Mouse (Mus musculus): Measurements from ENCODE around the gene Zfp607b. TPM values are rescaled to one million over a fixed set of nuclear protein-coding genes. Genes with fewer than 3 reads are reported as not detected.

Zfp607b gene
- polyA plus RNA-seq, 1 experiment from 2014 or later: 2.1 TPM

GRCm38 (mm10) chr7:27696711-27697110 lies 7.6 kb downstream of the Zfp607b start:
- 48% methylated on average over 3 of the region's 3 CpGs for WGBS
- no peaks in the 10 kb centered on the region for H3K36me3 ChIP-seq (ENCODE audit: control insufficient read depth, insufficient read depth, low read length)

DNA sequence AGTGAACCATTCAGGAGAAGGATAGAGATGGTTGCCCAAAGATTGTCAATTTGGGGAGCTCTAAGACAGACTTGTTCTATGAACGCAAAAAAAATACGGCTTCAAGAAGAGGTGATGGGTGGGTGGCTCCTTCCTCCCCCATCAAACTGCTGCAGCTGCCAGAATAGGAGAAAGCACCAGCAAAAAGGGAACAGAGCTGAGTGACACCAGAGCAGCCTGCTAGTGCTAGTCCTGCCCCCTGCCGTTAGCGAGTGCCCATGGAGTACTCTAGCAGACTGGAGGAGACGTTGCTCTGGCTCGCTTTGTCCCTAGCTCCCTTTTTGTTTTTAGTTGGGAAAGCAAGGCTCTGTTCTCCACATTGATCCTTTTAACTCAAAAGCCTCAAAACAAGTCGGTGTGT lies 21.3 kb downstream of the Zfp607b start:
- no peak for ATAC-seq
- no peaks in the 10 kb centered on the region for H3K4me1 ChIP-seq (ENCODE audit: control insufficient read depth, insufficient read depth, low read length)
- no peaks in the 10 kb centered on the region for H3K36me3 ChIP-seq (ENCODE audit: control insufficient read depth, insufficient read depth, low read length)
- H3K4me2 ChIP-seq (ENCODE audit: low read depth, low read length): no peak overlapping the region
- no peak overlapping the region for H3K27ac ChIP-seq (ENCODE audit: low read length)
- no peak overlapping the region for H3K4me3 ChIP-seq (ENCODE audit: low read length)
- H3K9me3 ChIP-seq (ENCODE audit: control insufficient read depth, low read length): peaks cover 3% of the 10 kb centered on the region; the same call in 1 of the 2 replicates
- 82% methylated on average over 7 of the region's 7 CpGs for WGBS
- no peak overlapping the region for H3K9ac ChIP-seq (ENCODE audit: low read depth, low read length)
- no peaks in the 10 kb centered on the region for H3K27me3 ChIP-seq (replicated peaks; ENCODE audit: control insufficient read depth, insufficient read depth, low read length)

More at GRCm38 (mm10) chr7:27696711-27697110, 7.6 kb downstream of the Zfp607b start:
- Histone ChIP-seq H3K9me3 (ENCODE audit: control insufficient read depth, low read length) (no peaks in the 10 kb centered on the region), H3K4me2 (ENCODE audit: low read depth, low read length) (no peak overlapping the region), H3K27ac (ENCODE audit: low read length) (no peak overlapping the region), H3K27me3 (replicated peaks; ENCODE audit: control insufficient read depth, insufficient read depth, low read length) (no peaks in the 10 kb centered on the region), H3K4me3 (ENCODE audit: low read length) (no peak overlapping the region), H3K4me1 (ENCODE audit: control insufficient read depth, insufficient read depth, low read length) (no peaks in the 10 kb centered on the region), H3K9ac (ENCODE audit: low read depth, low read length) (no peak overlapping the region)
- no peak for ATAC-seq

DNA sequence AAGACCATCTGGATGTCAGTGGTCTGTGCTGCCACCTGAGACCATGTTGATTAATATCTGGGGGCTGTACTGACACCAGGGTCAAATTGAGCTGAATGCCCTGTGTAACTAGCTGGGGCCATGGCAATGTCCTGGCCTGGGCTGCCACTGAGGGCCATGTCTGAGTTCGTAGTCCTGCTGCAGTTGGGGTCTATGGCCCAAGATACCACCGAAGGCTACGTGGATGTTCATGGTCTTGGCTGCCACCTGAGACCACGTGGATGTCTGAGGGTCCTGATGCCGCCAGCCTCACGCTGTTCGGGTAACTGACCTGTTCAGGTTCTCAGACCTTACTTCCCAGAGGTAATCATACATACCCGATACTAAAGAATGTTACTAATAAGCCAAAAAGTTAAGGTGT lies 32.8 kb downstream of the Zfp607b start:
- H3K27ac ChIP-seq (ENCODE audit: low read length): no peak overlapping the region
- no peaks in the 10 kb centered on the region for H3K9me3 ChIP-seq (ENCODE audit: control insufficient read depth, low read length)
- H3K36me3 ChIP-seq (ENCODE audit: control insufficient read depth, insufficient read depth, low read length): no peaks in the 10 kb centered on the region
- no peak overlapping the region for H3K4me2 ChIP-seq (ENCODE audit: low read depth, low read length)
- H3K9ac ChIP-seq (ENCODE audit: low read depth, low read length): no peak overlapping the region
- 93% methylated on average over 8 of the region's 8 CpGs for WGBS
- H3K27me3 ChIP-seq (replicated peaks; ENCODE audit: control insufficient read depth, insufficient read depth, low read length): no peaks in the 10 kb centered on the region
- ATAC-seq: no peak
- H3K4me3 ChIP-seq (ENCODE audit: low read length): no peak overlapping the region
- H3K4me1 ChIP-seq (ENCODE audit: control insufficient read depth, insufficient read depth, low read length): no peaks in the 10 kb centered on the region

DNA sequence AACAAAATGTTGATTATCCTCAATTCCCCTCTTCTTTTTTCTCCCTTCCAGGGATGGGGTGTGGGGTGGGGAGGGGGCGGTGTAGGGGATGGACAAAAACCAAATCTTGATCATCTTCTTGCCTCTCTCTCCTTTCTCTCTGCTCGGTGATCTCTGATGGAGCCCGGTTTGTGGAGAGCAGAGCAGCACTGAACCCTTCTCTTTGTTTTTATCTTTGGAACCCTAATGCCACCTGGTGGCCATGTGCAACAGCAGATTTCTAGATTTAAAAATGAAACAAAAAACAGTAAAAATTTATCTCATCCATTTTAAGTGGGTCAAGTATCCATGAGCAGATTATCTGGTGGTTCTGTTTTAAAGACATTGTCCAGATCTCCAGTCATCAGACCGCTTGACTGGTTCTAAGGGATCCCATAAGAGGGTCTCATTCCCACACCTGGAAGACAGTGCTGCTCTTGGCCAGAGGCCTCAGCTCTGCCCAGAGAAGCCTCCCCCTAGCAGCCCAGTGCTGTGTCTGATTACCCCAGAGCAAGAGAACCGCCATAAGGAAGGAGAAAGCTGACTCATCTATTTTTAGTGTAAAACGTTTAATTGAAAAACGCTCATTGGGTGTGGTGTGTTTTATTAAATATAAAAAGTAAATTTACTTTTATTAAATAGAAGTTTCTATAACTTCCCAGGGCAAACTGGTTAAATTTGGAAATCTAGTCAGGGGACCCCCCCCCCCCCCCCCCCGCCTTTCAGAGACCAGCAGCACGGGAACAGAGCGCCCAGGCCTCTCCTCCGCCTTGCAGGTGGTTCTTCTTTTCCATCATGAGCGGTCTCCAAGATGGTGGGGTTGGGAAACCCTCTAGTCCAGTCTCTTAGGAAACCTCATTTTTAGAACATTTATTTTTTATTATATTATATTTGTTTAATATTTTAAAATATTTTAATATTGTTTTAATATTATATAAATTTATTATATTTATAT lies 36.7 kb downstream of the Zfp607b start:
- peak; percentile 79 for ATAC-seq
- H3K4me1 ChIP-seq (ENCODE audit: control insufficient read depth, insufficient read depth, low read length): no peaks in the 10 kb centered on the region
- H3K9ac ChIP-seq (ENCODE audit: low read depth, low read length): no peak overlapping the region
- H3K27me3 ChIP-seq (replicated peaks; ENCODE audit: control insufficient read depth, insufficient read depth, low read length): no peaks in the 10 kb centered on the region
- H3K27ac ChIP-seq (ENCODE audit: low read length): no peak overlapping the region
- no peak overlapping the region for H3K4me2 ChIP-seq (ENCODE audit: low read depth, low read length)
- no peaks in the 10 kb centered on the region for H3K36me3 ChIP-seq (ENCODE audit: control insufficient read depth, insufficient read depth, low read length)
- WGBS: 39% methylated on average over 12 of the region's 12 CpGs
- no peaks in the 10 kb centered on the region for H3K9me3 ChIP-seq (ENCODE audit: control insufficient read depth, low read length)
- no peak overlapping the region for H3K4me3 ChIP-seq (ENCODE audit: low read length)

- H3K4me2 ChIP-seq (ENCODE audit: low read depth, low read length): no peak overlapping the region
Measured at GRCm38 (mm10) chr7:27727471-27727870, 38.3 kb downstream of the Zfp607b start.

GRCm38 (mm10) chr7:27731281-27731883 lies 42.2 kb downstream of the Zfp607b start, which contains the start of gene Zfp60:
Zfp60 (plus strand) TSS chr7:27731389.
- Histone ChIP-seq H3K9ac (ENCODE audit: low read depth, low read length) (peak within 1 kb of the TSS; percentile 84), H3K36me3 (ENCODE audit: control insufficient read depth, insufficient read depth, low read length) (no peaks in the 10 kb centered on the region), H3K9me3 (ENCODE audit: control insufficient read depth, low read length) (no peaks in the 10 kb centered on the region), H3K4me1 (ENCODE audit: control insufficient read depth, insufficient read depth, low read length) (peaks cover 7% of the 10 kb centered on the region; the same call in 1 of the 2 replicates), H3K4me2 (ENCODE audit: low read depth, low read length) (peak within 1 kb of the TSS; percentile 84), H3K27me3 (replicated peaks; ENCODE audit: control insufficient read depth, insufficient read depth, low read length) (no peaks in the 10 kb centered on the region), H3K4me3 (ENCODE audit: low read length) (peak within 1 kb of the TSS; percentile 80), H3K27ac (ENCODE audit: low read length) (peak within 1 kb of the TSS; percentile 94)
- under 1% methylated on average over 35 of the region's 35 CpGs for WGBS
- peak; percentile 97 for ATAC-seq

More at GRCm38 (mm10) chr7:27727471-27727870, 38.3 kb downstream of the Zfp607b start:
- Histone ChIP-seq H3K27me3 (replicated peaks; ENCODE audit: control insufficient read depth, insufficient read depth, low read length) (no peaks in the 10 kb centered on the region), H3K27ac (ENCODE audit: low read length) (no peak overlapping the region), H3K4me3 (ENCODE audit: low read length) (no peak overlapping the region), H3K9me3 (ENCODE audit: control insufficient read depth, low read length) (no peaks in the 10 kb centered on the region), H3K36me3 (ENCODE audit: control insufficient read depth, insufficient read depth, low read length) (no peaks in the 10 kb centered on the region), H3K9ac (ENCODE audit: low read depth, low read length) (no peak overlapping the region), H3K4me1 (ENCODE audit: control insufficient read depth, insufficient read depth, low read length) (peaks cover 2% of the 10 kb centered on the region; the same call in 1 of the 2 replicates)
- 61% methylated on average over 2 of the region's 2 CpGs for WGBS
- no peak for ATAC-seq

- Histone ChIP-seq H3K27ac (ENCODE audit: low read length) (peak overlapping the region; percentile 94), H3K4me1 (ENCODE audit: control insufficient read depth, insufficient read depth, low read length) (peaks cover 7% of the 10 kb centered on the region; the same call in 1 of the 2 replicates), H3K9me3 (ENCODE audit: control insufficient read depth, low read length) (no peaks in the 10 kb centered on the region), H3K4me2 (ENCODE audit: low read depth, low read length) (peak overlapping the region; percentile 84), H3K27me3 (replicated peaks; ENCODE audit: control insufficient read depth, insufficient read depth, low read length) (no peaks in the 10 kb centered on the region), H3K9ac (ENCODE audit: low read depth, low read length) (peak overlapping the region; percentile 84), H3K36me3 (ENCODE audit: control insufficient read depth, insufficient read depth, low read length) (no peaks in the 10 kb centered on the region), H3K4me3 (ENCODE audit: low read length) (peak overlapping the region; percentile 80)
- WGBS: 5% methylated on average over 12 of the region's 12 CpGs
- no peak for ATAC-seq
Measured at GRCm38 (mm10) chr7:27731946-27732345, 42.8 kb downstream of the Zfp607b start.

GRCm38 (mm10) chr7:27732508-27732907 lies 43.4 kb downstream of the Zfp607b start:
- no peaks in the 10 kb centered on the region for H3K9me3 ChIP-seq (ENCODE audit: control insufficient read depth, low read length)
- H3K4me2 ChIP-seq (ENCODE audit: low read depth, low read length): peak overlapping the region; percentile 84
- H3K27ac ChIP-seq (ENCODE audit: low read length): no peak overlapping the region
- peak overlapping the region; percentile 84 for H3K9ac ChIP-seq (ENCODE audit: low read depth, low read length)
- peak overlapping the region; percentile 80 for H3K4me3 ChIP-seq (ENCODE audit: low read length)
- WGBS: 80% methylated on average over 6 of the region's 6 CpGs
- H3K4me1 ChIP-seq (ENCODE audit: control insufficient read depth, insufficient read depth, low read length): peaks cover 7% of the 10 kb centered on the region; the same call in 1 of the 2 replicates
- ATAC-seq: no peak
- no peaks in the 10 kb centered on the region for H3K36me3 ChIP-seq (ENCODE audit: control insufficient read depth, insufficient read depth, low read length)
- no peaks in the 10 kb centered on the region for H3K27me3 ChIP-seq (replicated peaks; ENCODE audit: control insufficient read depth, insufficient read depth, low read length)

DNA sequence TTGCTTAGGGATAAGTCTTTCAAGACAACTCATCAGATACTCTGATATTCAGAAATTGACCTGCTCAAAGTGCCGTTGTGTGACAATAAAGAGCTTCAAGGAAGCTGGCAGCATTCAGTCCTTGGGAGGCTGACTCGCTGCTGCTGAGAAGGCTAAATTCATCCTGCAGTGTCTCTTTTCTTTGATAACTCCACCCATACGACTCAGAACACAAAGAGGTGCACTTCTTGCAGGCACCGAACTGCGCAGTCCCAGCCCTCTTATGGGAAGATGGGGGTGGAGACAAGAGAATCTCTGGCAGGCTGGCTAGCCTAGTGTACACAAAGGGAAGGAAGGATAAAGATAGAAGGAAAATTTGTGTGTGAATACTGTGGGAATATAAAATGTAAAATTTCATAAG lies 46.3 kb downstream of the Zfp607b start:
- no peak for ATAC-seq
- H3K4me2 ChIP-seq (ENCODE audit: low read depth, low read length): no peak overlapping the region
- H3K9me3 ChIP-seq (ENCODE audit: control insufficient read depth, low read length): no peaks in the 10 kb centered on the region
- no peak overlapping the region for H3K4me3 ChIP-seq (ENCODE audit: low read length)
- no peak overlapping the region for H3K27ac ChIP-seq (ENCODE audit: low read length)
- peaks cover 13% of the 10 kb centered on the region for H3K36me3 ChIP-seq (ENCODE audit: control insufficient read depth, insufficient read depth, low read length)
- 69% methylated on average over 5 of the region's 5 CpGs for whole genome bisulfite sequencing
- peaks cover 7% of the 10 kb centered on the region; the same call in 1 of the 2 replicates for H3K4me1 ChIP-seq (ENCODE audit: control insufficient read depth, insufficient read depth, low read length)
- no peak overlapping the region for H3K9ac ChIP-seq (ENCODE audit: low read depth, low read length)
- H3K27me3 ChIP-seq (replicated peaks; ENCODE audit: control insufficient read depth, insufficient read depth, low read length): no peaks in the 10 kb centered on the region

Data from intestine, embryonic 16.5 days (tissue).